Mouse (Mus musculus): ENCODE data around the gene Bach2. TPM values are rescaled to one million over a fixed set of nuclear protein-coding genes. Genes with fewer than 3 reads are reported as not detected.
A peak's percentile ranks its signal among the peaks of the same experiment; 100 is the strongest.

Gene Bach2
- total RNA-seq, 2 experiments from 2014 or later = 16.8 to 17.9 TPM

GRCm38 (mm10) chr4:32288036-32288860, 49.6 kb downstream of the Bach2 start:
- peak; percentile 69 to 70 for DNase-seq
- intact Hi-C loops (cut with DNase I) = loop anchor here (5.0 kb wide), 1 partner anchor 36 kb away; no protein-coding TSS in a partner anchor

GRCm38 (mm10) chr4:32289845-32290244, 51.2 kb downstream of the Bach2 start:
- no peak for DNase-seq
- intact Hi-C loops (cut with DNase I) = loop anchor here (5.0 kb wide), 1 partner anchor 38 kb away; no protein-coding TSS in a partner anchor

GRCm38 (mm10) chr4:32291406-32291805, 52.8 kb downstream of the Bach2 start:
- no peak for DNase-seq
- intact Hi-C loops (cut with DNase I) = no loop called here

GRCm38 (mm10) chr4:32293686-32294265, 55.2 kb downstream of the Bach2 start:
- no peak for DNase-seq
- intact Hi-C loops (cut with DNase I) = no loop called here

GRCm38 (mm10) chr4:32297071-32297671, 58.6 kb downstream of the Bach2 start:
- DNase-seq = peak in 1 of 2 experiments; percentile 31
- intact Hi-C loops (cut with DNase I) = no loop called here

GRCm38 (mm10) chr4:32299221-32299620, 60.6 kb downstream of the Bach2 start:
- DNase-seq = no peak
- intact Hi-C loops (cut with DNase I) = no loop called here

- intact Hi-C loops (cut with DNase I) = loop anchor here (5.0 kb wide), 1 partner anchor 237 kb away; no protein-coding TSS in a partner anchor
- DNase-seq = no peak
Measured at GRCm38 (mm10) chr4:32299970-32300369, 61.4 kb downstream of the Bach2 start.

- intact Hi-C loops (cut with DNase I) = loop anchor here (1.0 to 5.0 kb wide), 2 partner anchors 35 to 235 kb away; no protein-coding TSS in a partner anchor
- DNase-seq = peak in 1 of 2 experiments; percentile 46
Measured at GRCm38 (mm10) chr4:32302668-32303067, 64.1 kb downstream of the Bach2 start.

GRCm38 (mm10) chr4:32303076-32303475, 64.5 kb downstream of the Bach2 start:
- intact Hi-C loops (cut with DNase I) = loop anchor here (1.0 to 5.0 kb wide), 2 partner anchors 34 to 234 kb away; no protein-coding TSS in a partner anchor

GRCm38 (mm10) chr4:32303674-32304073, 65.1 kb downstream of the Bach2 start:
- peak; percentile 97 to 98 for DNase-seq
- intact Hi-C loops (cut with DNase I) = loop anchor here (1.0 to 5.0 kb wide), 2 partner anchors 34 to 234 kb away; no protein-coding TSS in a partner anchor

More at GRCm38 (mm10) chr4:32303076-32303475, 64.5 kb downstream of the Bach2 start:
- peak; percentile 78 to 80 for DNase-seq

- no peak for DNase-seq
- intact Hi-C loops (cut with DNase I) = loop anchor here (5.0 kb wide), 1 partner anchor 233 kb away; no protein-coding TSS in a partner anchor
Measured at GRCm38 (mm10) chr4:32304221-32304703, 65.7 kb downstream of the Bach2 start.

GRCm38 (mm10) chr4:32305036-32305615, 66.5 kb downstream of the Bach2 start:
- intact Hi-C loops (cut with DNase I) = loop anchor here (5.0 kb wide), 1 partner anchor 53 kb away; no protein-coding TSS in a partner anchor
- DNase-seq = no peak

- no peak for DNase-seq
- intact Hi-C loops (cut with DNase I) = loop anchor here (5.0 kb wide), 1 partner anchor 53 kb away; no protein-coding TSS in a partner anchor
Measured at GRCm38 (mm10) chr4:32305683-32306082, 67.1 kb downstream of the Bach2 start.

- DNase-seq = peak; percentile 42 to 43
- intact Hi-C loops (cut with DNase I) = loop anchor here (5.0 kb wide), 1 partner anchor 54 kb away; no protein-coding TSS in a partner anchor
Measured at GRCm38 (mm10) chr4:32306169-32306792, 67.7 kb downstream of the Bach2 start.

- DNase-seq = no peak
- intact Hi-C loops (cut with DNase I) = loop anchor here (5.0 kb wide), 1 partner anchor 55 kb away; no protein-coding TSS in a partner anchor
Measured at GRCm38 (mm10) chr4:32307215-32307614, 68.6 kb downstream of the Bach2 start.

GRCm38 (mm10) chr4:32312171-32312946, 73.8 kb downstream of the Bach2 start:
- DNase-seq = no peak
- intact Hi-C loops (cut with DNase I) = no loop called here

- DNase-seq = no peak
- intact Hi-C loops (cut with DNase I) = no loop called here
Measured at GRCm38 (mm10) chr4:32314919-32315318, 76.3 kb downstream of the Bach2 start.

- no peak for DNase-seq
- intact Hi-C loops (cut with DNase I) = no loop called here
Measured at GRCm38 (mm10) chr4:32318608-32319007, 80.0 kb downstream of the Bach2 start.

GRCm38 (mm10) chr4:32319327-32319726, 80.7 kb downstream of the Bach2 start:
- no peak for DNase-seq
- intact Hi-C loops (cut with DNase I) = no loop called here
